Mouse (Mus musculus): Measurements from ENCODE around the gene Prss12. TPM values are rescaled to one million over a fixed set of nuclear protein-coding genes. Genes with fewer than 3 reads are reported as not detected.

The Prss12 gene
- polyA plus RNA-seq, 1 experiment from 2014 or later: 3.1 TPM

DNA sequence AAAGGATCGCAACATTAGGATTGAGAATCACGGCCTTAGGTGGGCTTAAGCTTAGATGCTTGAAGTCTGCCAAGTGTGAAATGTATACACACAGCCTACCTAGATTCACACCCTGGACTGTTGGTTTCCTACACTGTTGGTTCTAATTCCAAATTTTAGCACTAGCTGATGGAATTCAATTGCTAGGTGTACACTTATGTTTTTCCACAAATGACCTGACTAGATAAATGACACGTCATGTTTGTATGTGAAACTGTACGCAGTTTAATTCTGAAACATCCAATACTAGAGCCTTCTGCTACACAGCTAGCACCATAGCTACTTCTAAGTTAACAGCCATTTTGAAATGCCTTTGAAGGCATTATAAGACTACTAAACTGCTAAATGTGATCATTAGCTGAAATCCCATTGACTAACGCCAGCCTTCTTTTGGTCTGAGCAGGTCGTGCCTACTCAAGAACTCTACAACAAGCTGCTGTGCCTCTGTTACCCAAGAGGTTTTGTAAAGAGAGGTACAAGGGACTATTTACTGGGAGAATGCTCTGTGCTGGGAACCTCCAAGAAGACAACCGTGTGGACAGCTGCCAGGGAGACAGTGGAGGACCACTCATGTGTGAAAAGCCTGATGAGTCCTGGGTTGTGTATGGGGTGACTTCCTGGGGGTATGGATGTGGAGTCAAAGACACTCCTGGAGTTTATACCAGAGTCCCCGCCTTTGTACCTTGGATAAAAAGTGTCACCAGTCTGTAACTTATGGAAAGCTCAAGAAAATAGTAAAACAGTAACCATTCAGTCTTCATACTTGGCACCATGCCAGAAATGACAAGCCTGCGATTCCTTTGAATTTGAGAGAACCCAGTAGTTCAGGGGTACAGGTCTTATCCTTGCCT lies 59.3 kb downstream of the Prss12 start:
- no peaks in the 10 kb centered on the region; the same call in 1 of the 2 replicates for H3K4me1 ChIP-seq (replicated peaks; ENCODE audit: control insufficient read depth, insufficient read depth)
- peak; percentile 15 for DNase-seq (ENCODE audit: low spot score)
- no peak overlapping the region for H3K27ac ChIP-seq (replicated peaks)

DNA sequence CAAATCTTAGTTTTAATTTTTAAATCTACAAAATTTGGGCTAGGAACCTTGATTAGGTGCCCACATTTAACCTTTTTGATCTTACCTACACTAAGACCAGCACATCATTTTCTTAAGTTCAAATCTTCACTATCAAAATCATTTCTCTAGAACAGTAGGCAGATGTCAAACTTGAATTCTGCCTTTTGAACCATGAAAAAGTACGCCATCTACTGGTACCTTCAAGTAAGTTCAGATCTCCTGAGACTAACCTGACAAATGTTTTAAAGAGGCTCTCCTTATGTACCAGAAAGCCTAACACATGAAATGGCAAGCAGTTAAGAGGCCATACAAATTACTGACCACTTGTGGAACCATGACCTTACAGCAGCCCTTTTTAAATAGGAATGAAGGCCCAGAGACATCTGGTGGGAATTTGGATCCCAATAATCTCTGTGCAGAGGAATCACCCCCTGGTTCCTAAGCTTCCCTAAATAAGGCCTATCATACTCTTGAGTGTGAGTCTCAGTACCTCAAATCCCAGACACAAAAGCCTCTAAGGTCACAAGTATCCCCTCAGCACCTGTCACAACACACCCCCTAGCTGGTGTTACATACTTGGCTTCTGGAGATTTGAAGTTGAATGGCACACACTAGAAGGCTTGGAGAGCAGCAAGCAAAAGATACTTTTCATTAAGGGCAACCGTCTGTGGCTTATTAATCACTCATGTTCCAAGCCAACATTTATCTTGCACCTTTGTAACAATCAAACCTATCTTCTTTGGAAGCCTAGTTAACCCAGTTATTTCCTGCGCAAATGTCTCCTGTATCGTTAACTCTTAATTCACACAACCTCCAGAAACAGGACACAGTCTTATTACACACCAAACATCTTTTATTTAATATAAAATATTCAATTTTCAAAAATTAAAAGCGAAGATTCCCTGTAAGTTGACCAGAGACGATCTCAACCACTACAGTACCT lies 60.3 kb downstream of the Prss12 start:
- peak overlapping the region; percentile 67 for H3K4me2 ChIP-seq (replicated peaks; ENCODE audit: low read depth)
- ATAC-seq (ENCODE audit: low FRiP score, low TSS enrichment) (no peak), DNase-seq (ENCODE audit: low spot score) (no peak)
- no peaks in the 10 kb centered on the region for H3K9me3 ChIP-seq (ENCODE audit: control insufficient read depth, low read length)
- H3K4me1 ChIP-seq (replicated peaks; ENCODE audit: control insufficient read depth, insufficient read depth): no peaks in the 10 kb centered on the region; the same call in 1 of the 2 replicates
- H3K9ac ChIP-seq (ENCODE audit: low read length): peak overlapping the region; percentile 77
- TF ChIP-seq CTCF (IDR thresholded peaks at IDR 0.05; ENCODE audit: low read depth) (peak; percentile 80), EP300 (optimal IDR thresholded peaks at IDR 0.05) (no peak)
- H3K4me3 ChIP-seq (ENCODE audit: low read depth, low read length): peak overlapping the region; percentile 68
- 0 out of 2 replicates have a peak, but pooled peaks cover 2% of the 10 kb centered on the region for H3K36me3 ChIP-seq (ENCODE audit: control insufficient read depth, insufficient read depth, low read length)
- H3K27ac ChIP-seq (replicated peaks): no peak overlapping the region
- whole genome bisulfite sequencing: 5% methylated on average over 6 of the region's 6 CpGs
- no peaks in the 10 kb centered on the region for H3K27me3 ChIP-seq (ENCODE audit: control insufficient read depth, insufficient read depth, low read length)

More for the DNA sequence above, 59.3 kb downstream of the Prss12 start:
- Histone ChIP-seq H3K9me3 (ENCODE audit: control insufficient read depth, low read length) (no peaks in the 10 kb centered on the region), H3K27me3 (ENCODE audit: control insufficient read depth, insufficient read depth, low read length) (no peaks in the 10 kb centered on the region), H3K4me2 (replicated peaks; ENCODE audit: low read depth) (no peak overlapping the region), H3K4me3 (ENCODE audit: low read depth, low read length) (no peak overlapping the region), H3K9ac (ENCODE audit: low read length) (no peak overlapping the region), H3K36me3 (ENCODE audit: control insufficient read depth, insufficient read depth, low read length) (0 out of 2 replicates have a peak, but pooled peaks cover 2% of the 10 kb centered on the region)
- 50% methylated on average over 9 of the region's 9 CpGs for WGBS
- no peak for ATAC-seq (ENCODE audit: low FRiP score, low TSS enrichment)
- TF ChIP-seq EP300 (optimal IDR thresholded peaks at IDR 0.05) (no peak), CTCF (IDR thresholded peaks at IDR 0.05; ENCODE audit: low read depth) (no peak)

DNA sequence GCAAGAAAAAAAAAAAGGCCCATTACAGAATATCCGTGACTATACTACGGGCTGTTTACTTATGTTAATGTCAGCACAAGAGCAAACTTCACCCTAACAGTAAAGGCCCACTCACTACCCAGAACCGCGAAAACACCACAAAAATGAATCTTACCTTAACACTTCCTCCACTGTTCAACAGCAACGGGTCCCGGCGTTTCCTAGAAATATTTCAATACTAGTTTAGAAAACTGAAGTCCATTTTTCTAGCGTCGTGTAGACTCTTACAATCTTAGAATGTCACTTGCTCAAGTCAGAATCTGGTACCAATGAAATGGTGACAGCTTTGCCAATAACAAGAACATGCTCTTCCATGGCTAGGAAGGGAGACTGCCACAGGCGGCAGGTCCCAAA lies 60.9 kb downstream of the Prss12 start:
- Histone ChIP-seq H3K4me2 (replicated peaks; ENCODE audit: low read depth) (peak overlapping the region; percentile 67), H3K4me1 (replicated peaks; ENCODE audit: control insufficient read depth, insufficient read depth) (no peaks in the 10 kb centered on the region; the same call in 1 of the 2 replicates), H3K9me3 (ENCODE audit: control insufficient read depth, low read length) (no peaks in the 10 kb centered on the region), H3K36me3 (ENCODE audit: control insufficient read depth, insufficient read depth, low read length) (0 out of 2 replicates have a peak, but pooled peaks cover 2% of the 10 kb centered on the region), H3K27me3 (ENCODE audit: control insufficient read depth, insufficient read depth, low read length) (no peaks in the 10 kb centered on the region), H3K9ac (ENCODE audit: low read length) (peak overlapping the region; percentile 77), H3K4me3 (ENCODE audit: low read depth, low read length) (peak overlapping the region; percentile 68), H3K27ac (replicated peaks) (peak overlapping the region; percentile 78)
- no peak for TF ChIP-seq CTCF (IDR thresholded peaks at IDR 0.05; ENCODE audit: low read depth)
- no peak for TF ChIP-seq EP300 (optimal IDR thresholded peaks at IDR 0.05)
- WGBS: under 1% methylated on average over 10 of the region's 10 CpGs
- DNase-seq (ENCODE audit: low spot score): no peak
- no peak for ATAC-seq (ENCODE audit: low FRiP score, low TSS enrichment)

DNA sequence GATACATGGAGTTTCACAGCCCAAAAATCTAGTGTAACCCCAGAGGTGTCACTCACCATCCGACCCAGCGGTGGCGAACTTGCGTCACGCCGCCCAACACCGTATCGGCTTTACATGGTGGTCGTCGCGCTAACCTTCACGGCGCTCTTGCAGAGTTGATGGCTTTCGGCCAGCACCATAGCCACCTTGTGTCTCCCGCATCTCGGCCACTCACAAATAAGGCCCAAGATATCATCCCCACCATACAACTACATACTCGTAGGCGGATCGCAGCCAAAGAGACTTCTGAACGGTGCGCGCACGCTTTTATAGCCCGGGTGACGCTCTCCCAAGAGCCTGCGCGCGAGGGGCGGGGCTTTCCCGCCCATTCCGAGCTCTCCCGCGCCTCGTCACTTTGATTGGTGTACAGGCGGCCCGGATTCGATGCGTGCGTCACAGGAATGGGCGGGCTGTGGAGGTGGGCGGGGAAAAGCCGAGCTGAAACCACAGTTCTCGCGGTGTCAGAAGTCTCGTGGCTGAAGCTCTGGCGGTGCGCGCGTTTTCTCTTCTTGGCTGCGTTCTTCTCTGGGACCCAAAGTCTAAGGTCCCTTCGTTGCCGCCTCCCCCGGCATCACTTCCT lies 61.5 kb downstream of the Prss12 start:
- 0% methylated on average over 53 of the region's 53 CpGs for WGBS
- no peaks in the 10 kb centered on the region for H3K9me3 ChIP-seq (ENCODE audit: control insufficient read depth, low read length)
- H3K27me3 ChIP-seq (ENCODE audit: control insufficient read depth, insufficient read depth, low read length): no peaks in the 10 kb centered on the region
- H3K4me3 ChIP-seq (ENCODE audit: low read depth, low read length): peak overlapping the region; percentile 68
- H3K27ac ChIP-seq (replicated peaks): peak overlapping the region; percentile 99
- ATAC-seq (ENCODE audit: low FRiP score, low TSS enrichment): peak; percentile 99
- H3K36me3 ChIP-seq (ENCODE audit: control insufficient read depth, insufficient read depth, low read length): 0 out of 2 replicates have a peak, but pooled peaks cover 2% of the 10 kb centered on the region
- DNase-seq (ENCODE audit: low spot score): peak; percentile 100
- H3K9ac ChIP-seq (ENCODE audit: low read length): peak overlapping the region; percentile 89
- peak overlapping the region; percentile 70 for H3K4me2 ChIP-seq (replicated peaks; ENCODE audit: low read depth)
- TF ChIP-seq CTCF (IDR thresholded peaks at IDR 0.05; ENCODE audit: low read depth): peak; percentile 53
- peak; percentile 95 for TF ChIP-seq EP300 (optimal IDR thresholded peaks at IDR 0.05)
- no peaks in the 10 kb centered on the region; the same call in 1 of the 2 replicates for H3K4me1 ChIP-seq (replicated peaks; ENCODE audit: control insufficient read depth, insufficient read depth)

DNA sequence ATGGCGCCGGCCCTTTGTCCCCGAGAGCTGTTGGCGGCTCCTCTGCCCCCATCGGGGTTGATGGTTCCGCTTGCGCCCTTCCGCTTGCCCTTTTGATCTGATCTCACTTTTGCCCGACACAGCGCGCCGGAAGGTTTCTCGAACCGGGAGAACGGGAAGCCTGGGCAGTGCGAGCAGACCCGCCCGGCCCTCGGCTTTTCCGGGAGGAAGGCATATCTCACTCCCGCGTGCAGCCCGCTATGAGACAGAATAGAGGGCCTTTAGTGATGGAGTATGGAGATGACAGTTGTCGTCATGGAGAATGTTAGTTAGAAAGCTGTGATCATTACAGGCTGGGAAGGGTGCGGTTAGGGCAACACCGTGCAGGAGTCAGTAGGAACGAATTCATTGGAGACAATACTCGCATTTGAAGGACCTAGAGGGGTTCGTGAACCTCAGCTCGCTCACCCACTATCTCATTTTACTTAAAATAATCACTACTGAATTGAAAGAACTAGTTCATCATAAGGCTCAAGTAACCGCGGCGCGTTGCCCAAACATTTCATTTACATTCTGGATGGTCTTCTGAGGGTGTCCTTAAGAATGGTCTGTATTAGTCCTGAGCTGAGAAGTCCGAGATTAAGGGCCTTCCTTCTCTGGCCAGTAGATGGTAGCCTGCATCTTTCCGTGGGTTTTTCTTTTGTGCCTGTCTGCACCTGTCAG lies 62.1 kb downstream of the Prss12 start:
- WGBS: under 1% methylated on average over 36 of the region's 36 CpGs
- peak overlapping the region; percentile 99 for H3K27ac ChIP-seq (replicated peaks)
- DNase-seq (ENCODE audit: low spot score): no peak

More for the DNA sequence above, 62.1 kb downstream of the Prss12 start:
- Histone ChIP-seq H3K4me2 (replicated peaks; ENCODE audit: low read depth) (peak overlapping the region; percentile 70), H3K9ac (ENCODE audit: low read length) (peak overlapping the region; percentile 89), H3K36me3 (ENCODE audit: control insufficient read depth, insufficient read depth, low read length) (0 out of 2 replicates have a peak, but pooled peaks cover 2% of the 10 kb centered on the region), H3K4me3 (ENCODE audit: low read depth, low read length) (peak overlapping the region; percentile 68), H3K4me1 (replicated peaks; ENCODE audit: control insufficient read depth, insufficient read depth) (no peaks in the 10 kb centered on the region; the same call in 1 of the 2 replicates), H3K9me3 (ENCODE audit: control insufficient read depth, low read length) (no peaks in the 10 kb centered on the region), H3K27me3 (ENCODE audit: control insufficient read depth, insufficient read depth, low read length) (no peaks in the 10 kb centered on the region)
- ATAC-seq (ENCODE audit: low FRiP score, low TSS enrichment): peak; percentile 82
- TF ChIP-seq CTCF (IDR thresholded peaks at IDR 0.05; ENCODE audit: low read depth) (peak; percentile 65), EP300 (optimal IDR thresholded peaks at IDR 0.05) (no peak)
